Mouse (Mus musculus): ENCODE measurements around the gene Adamts2.

- TF ChIP-seq CTCF (IDR thresholded peaks at IDR 0.05; ENCODE audit: extremely low read depth, insufficient read length, insufficient replicate concordance, low read depth, low read length) = no peak
- no peak for TF ChIP-seq POLR2A (IDR thresholded peaks at IDR 0.05; ENCODE audit: low read depth, low read length)
Observed at GRCm38 (mm10) chr11:50699971-50700370, 98.1 kb downstream of the Adamts2 start.
